Mouse (Mus musculus): ENCODE measurements around the gene Med28.

- TF ChIP-seq CTCF (IDR thresholded peaks at IDR 0.05; ENCODE audit: insufficient read depth, low read length) = no peak
- no peak for TF ChIP-seq POLR2A (IDR thresholded peaks at IDR 0.05; ENCODE audit: borderline replicate concordance, extremely low read depth, low read depth, low read length)
Measured at GRCm38 (mm10) chr5:45474758-45475157, 45.3 kb upstream of the Med28 start.

All from lung, adult 2 months (tissue).